Mouse (Mus musculus) forebrain, postnatal 0 days (tissue): ENCODE data around the gene Sirt5. TPM values are rescaled to one million over a fixed set of nuclear protein-coding genes. Genes with fewer than 3 reads are reported as not detected.

Experiments
- ATAC-seq: fragments of 200-750 bp; cut with Nextera tagmentation; 2 replicates; pipeline ENCODE4 v1.8.0; 2017; ENCODE audit warnings: mild to moderate bottlenecking, moderate library complexity
- DNase-seq: peaks from one replicate; pipeline ENCODE4 v3.0.0-alpha.2; 2015
- H3K27ac ChIP-seq: fragments of 300-500 bp; sonication (generic); 2 replicates; pipeline ENCODE4 v1.5.1; 2014; ENCODE audit warnings: low read depth, mild to moderate bottlenecking, antibody characterized with exemption, low read length, moderate library complexity, mixed read lengths
- H3K27me3 ChIP-seq: fragments of 300-500 bp; sonication (generic); 2 replicates; pipeline ENCODE4 v1.6.1; 2014; ENCODE audit warnings: mild to moderate bottlenecking, low read length, mixed read lengths; ENCODE audit not compliant: insufficient read depth
- H3K36me3 ChIP-seq: fragments of 300-500 bp; sonication (generic); 2 replicates; pipeline ENCODE4 v1.6.1; 2014; ENCODE audit warnings: mild to moderate bottlenecking, moderate library complexity; ENCODE audit not compliant: insufficient read depth
- H3K4me1 ChIP-seq: fragments of 300-500 bp; sonication (generic); 2 replicates; pipeline ENCODE4 v1.6.1; 2014; ENCODE audit warnings: antibody characterized with exemption; ENCODE audit not compliant: insufficient read depth
- H3K4me2 ChIP-seq: fragments of 300-500 bp; sonication (generic); 2 replicates; pipeline ENCODE4 v1.6.1; 2014; ENCODE audit warnings: low read depth, mild to moderate bottlenecking, moderate library complexity
- H3K4me3 ChIP-seq: fragments of 300-500 bp; sonication (generic); 2 replicates; pipeline ENCODE4 v1.5.1; 2014; ENCODE audit warnings: low read depth, low read length, mixed read lengths
- H3K9ac ChIP-seq: fragments of 300-500 bp; sonication (generic); 2 replicates; pipeline ENCODE4 v1.6.1; 2014; ENCODE audit warnings: mild to moderate bottlenecking
- H3K9me3 ChIP-seq: fragments of 300-500 bp; sonication (generic); 2 replicates; pipeline ENCODE4 v1.6.1; 2016; ENCODE audit warnings: low read length
- CTCF ChIP-seq: sonication (generic); IDR thresholded peaks from 2 replicates; pipeline ENCODE4 v1.5.1; 2016; ENCODE audit warnings: antibody characterized with exemption, control low read depth, low read depth
- WGBS: fragments of 180-500 bp; shearing (Covaris S2); extraction: QIAGEN DNeasy Blood & Tissue Kit; methylation state at CpG from one replicate; pipeline ENCODE4 v1.1.7; 2014; 5-methylcytosine and 5-hydroxymethylcytosine counted together
- polyA plus RNA-seq: library from polyadenylated mRNA; unstranded; fragments of >200 nt; fragmentation: Nextera tagmentation; extraction: Ambion mirVana; gene quantifications from 2 replicates; pipeline ENCODE4 v1.2.1, GENCODE M21; 2015
- total RNA-seq: library from RNA; depleted of rRNA; stranded (reverse); fragments of >200 nt; gene quantifications from 2 replicates; pipeline ENCODE4 v1.2.3, GENCODE M21; 2014; rRNA removed

Sirt5 gene
- total and polyA plus RNA-seq, 2 experiments from 2014 or later: 22.7 to 26.8 TPM

GRCm38 (mm10) chr13:43444717-43445116 is 79.4 kb downstream of the Sirt5 start:
- DNase-seq (no peak), ATAC-seq (no peak)
- no peaks in the 10 kb centered on the region for H3K9me3 ChIP-seq
- H3K4me3 ChIP-seq: no peak overlapping the region
- no peaks in the 10 kb centered on the region for H3K27me3 ChIP-seq
- 81% methylated on average over 3 of the region's 3 CpGs for WGBS
- no peak for TF ChIP-seq CTCF
- H3K36me3 ChIP-seq: no peaks in the 10 kb centered on the region
- no peaks in the 10 kb centered on the region for H3K4me1 ChIP-seq
- no peak overlapping the region for H3K9ac ChIP-seq
- no peak overlapping the region for H3K4me2 ChIP-seq
- H3K27ac ChIP-seq: no peak overlapping the region

Other genes starting within 250 kb of the Sirt5 start
- gene Tbc1d7, start 194.0 kb upstream of the Sirt5 start, total RNA-seq: 40.0 and 41.6 TPM in 2 replicates
- gene Tbc1d7, start 194.0 kb upstream of the Sirt5 start, polyA plus RNA-seq: 69.0 and 84.8 TPM in 2 replicates
- 16.6 and 18.6 TPM in 2 replicates for gene Gfod1, start 61.3 kb upstream of the Sirt5 start, total RNA-seq
- 3.0 and 3.9 TPM in 2 replicates for gene Gfod1, start 61.3 kb upstream of the Sirt5 start, polyA plus RNA-seq
- 92.9 and 139 TPM in 2 replicates for gene Nol7, start 32.9 kb downstream of the Sirt5 start, total RNA-seq
- 179 and 245 TPM in 2 replicates for gene Nol7, start 32.9 kb downstream of the Sirt5 start, polyA plus RNA-seq
- 44.8 and 44.9 TPM in 2 replicates for gene Ranbp9, start 115.8 kb downstream of the Sirt5 start, total RNA-seq
- 8.1 and 9.3 TPM in 2 replicates for gene Ranbp9, start 115.8 kb downstream of the Sirt5 start, polyA plus RNA-seq
- 7.2 and 9.8 TPM in 2 replicates for gene Mcur1, start 194.7 kb downstream of the Sirt5 start, total RNA-seq
- gene Mcur1, start 194.7 kb downstream of the Sirt5 start, polyA plus RNA-seq: 6.5 and 8.6 TPM in 2 replicates